Mouse (Mus musculus) CH12.LX (cell line): ENCODE data around the gene Rai14. TPM values are rescaled to one million over a fixed set of nuclear protein-coding genes. Genes with fewer than 3 reads are reported as not detected.

Experiments
- DNase-seq: peaks from one replicate; pipeline ENCODE4 v3.0.0-alpha.2; 2013; ENCODE audit errors: extremely low read depth
- H3K27ac ChIP-seq: 2 replicates; pipeline ENCODE4 v1.5.1; 2012; ENCODE audit warnings: low read depth, mild to moderate bottlenecking, control low read depth, moderate library complexity; ENCODE audit not compliant: insufficient read depth
- H3K27me3 ChIP-seq: replicated peaks from 2 replicates; pipeline ENCODE3; 2012; ENCODE audit warnings: inconsistent platforms
- H3K36me3 ChIP-seq, 2 experiments: replicated peaks in 1 of 2; 2 replicates each; pipeline versions ENCODE3 to v1.6.1; 2012; ENCODE audit warnings: inconsistent platforms in 1 of 2, low read length in 1 of 2, mild to moderate bottlenecking in 1 of 2, mixed read lengths in 1 of 2, moderate library complexity in 1 of 2; ENCODE audit not compliant: control insufficient read depth in 1 of 2, insufficient read depth in 1 of 2
- H3K4me1 ChIP-seq, 2 experiments: 2 replicates each; pipeline ENCODE4 v1.6.1; 2012; ENCODE audit warnings: inconsistent platforms in 1 of 2, moderate library complexity in 1 of 2; ENCODE audit not compliant: insufficient read depth in 2 of 2, control insufficient read depth in 1 of 2
- H3K4me2 ChIP-seq: 2 replicates; pipeline ENCODE4 v1.6.1; 2012; ENCODE audit warnings: low read depth, mild to moderate bottlenecking, control low read depth; ENCODE audit not compliant: poor library complexity, insufficient read depth, severe bottlenecking
- H3K4me3 ChIP-seq, 3 experiments: fragments of 150-350 bp in 1 of 3; sonication (generic) in 1 of 3; replicated peaks in 1 of 3; 2 replicates each; pipeline versions ENCODE3 to v1.5.1; 2011 to 2012; ENCODE audit warnings: low read depth in 2 of 3, low read length in 2 of 3, mild to moderate bottlenecking in 2 of 3, moderate library complexity in 2 of 3, control low read depth in 1 of 3, improper control_type of control experiment in 1 of 3, inconsistent platforms in 1 of 3, mixed read lengths in 1 of 3; ENCODE audit not compliant: poor library complexity in 1 of 3
- H3K79me2 ChIP-seq: replicated peaks from 2 replicates; pipeline ENCODE4 v1.6.1; 2012; ENCODE audit warnings: mild to moderate bottlenecking, moderate library complexity; ENCODE audit not compliant: control insufficient read depth, poor library complexity, insufficient read depth, severe bottlenecking; ENCODE audit errors: extremely low read depth
- H3K9ac ChIP-seq: 2 replicates; pipeline ENCODE4 v1.6.1; 2012; ENCODE audit warnings: low read depth, mild to moderate bottlenecking, control low read depth, moderate library complexity; ENCODE audit not compliant: insufficient read depth
- H3K9me3 ChIP-seq: replicated peaks from 2 replicates; pipeline ENCODE3; 2012; ENCODE audit warnings: low read length, inconsistent platforms, mixed read lengths
- BHLHE40 ChIP-seq: IDR thresholded peaks from 2 replicates; pipeline ENCODE4 v1.6.1; 2011; ENCODE audit warnings: mild to moderate bottlenecking, low read depth, low read length, improper control_type of control experiment
- CHD1 ChIP-seq: IDR thresholded peaks from 2 replicates; pipeline ENCODE4 v1.6.1; 2012; ENCODE audit warnings: low read depth, low read length, improper control_type of control experiment, inconsistent platforms
- E2F4 ChIP-seq: IDR thresholded peaks from 2 replicates; pipeline ENCODE4 v1.6.1; 2011; ENCODE audit warnings: low read depth, low read length, improper control_type of control experiment; ENCODE audit not compliant: insufficient replicate concordance
- EP300 ChIP-seq: IDR thresholded peaks from 2 replicates; pipeline ENCODE4 v1.6.1; 2011; ENCODE audit warnings: low read length, improper control_type of control experiment
- ETS1 ChIP-seq: conservative IDR thresholded peaks from 2 replicates; pipeline ENCODE4 v1.6.1; 2012; ENCODE audit warnings: low read depth, mild to moderate bottlenecking, inconsistent platforms, low read length, improper control_type of control experiment, moderate library complexity
- GABPA ChIP-seq: IDR thresholded peaks from 2 replicates; pipeline ENCODE4 v1.6.1; 2012; ENCODE audit warnings: low read depth, low read length, improper control_type of control experiment, inconsistent platforms; ENCODE audit not compliant: insufficient replicate concordance
- HCFC1 ChIP-seq: IDR thresholded peaks from 2 replicates; pipeline ENCODE4 v1.6.1; 2012; ENCODE audit warnings: low read depth, mild to moderate bottlenecking, inconsistent platforms, low read length, improper control_type of control experiment
- JUND ChIP-seq: conservative IDR thresholded peaks from 2 replicates; pipeline ENCODE4 v1.6.1; 2011; ENCODE audit warnings: low read depth, low read length, improper control_type of control experiment
- KAT2A ChIP-seq: IDR thresholded peaks from 2 replicates; pipeline ENCODE4 v1.6.1; 2012; ENCODE audit warnings: low read length, improper control_type of control experiment, inconsistent platforms; ENCODE audit not compliant: insufficient replicate concordance
- MAFK ChIP-seq: IDR thresholded peaks from 2 replicates; pipeline ENCODE4 v1.6.1; 2011; ENCODE audit warnings: low read length, improper control_type of control experiment; ENCODE audit not compliant: insufficient replicate concordance
- MAX ChIP-seq: IDR thresholded peaks from 2 replicates; pipeline ENCODE4 v1.6.1; 2011; ENCODE audit warnings: low read length, improper control_type of control experiment
- MAZ ChIP-seq: IDR thresholded peaks from 2 replicates; pipeline ENCODE4 v1.6.1; 2012; ENCODE audit warnings: low read depth, mild to moderate bottlenecking, inconsistent platforms, low read length, improper control_type of control experiment, moderate library complexity
- MEF2A ChIP-seq: IDR thresholded peaks from 2 replicates; pipeline ENCODE4 v1.6.1; 2014; ENCODE audit warnings: low read depth, mild to moderate bottlenecking, inconsistent platforms, low read length, improper control_type of control experiment, borderline replicate concordance
- MXI1 ChIP-seq: IDR thresholded peaks from 2 replicates; pipeline ENCODE4 v1.6.1; 2011; ENCODE audit warnings: mild to moderate bottlenecking, low read depth, low read length, improper control_type of control experiment
- MYC ChIP-seq: IDR thresholded peaks from 2 replicates; pipeline ENCODE4 v1.6.1; 2011; ENCODE audit warnings: low read depth, mild to moderate bottlenecking, improper control_type of control experiment, low read length
- NRF1 ChIP-seq: IDR thresholded peaks from 2 replicates; pipeline ENCODE4 v1.6.1; 2014; ENCODE audit warnings: low read depth, mild to moderate bottlenecking, inconsistent platforms, low read length, improper control_type of control experiment, moderate library complexity
- PAX5 ChIP-seq: IDR thresholded peaks from 2 replicates; pipeline ENCODE4 v1.6.1; 2012; ENCODE audit warnings: low read length, inconsistent platforms, mixed read lengths
- POLR2A ChIP-seq: IDR thresholded peaks from 2 replicates; pipeline ENCODE4 v1.6.1; 2011; ENCODE audit warnings: low read depth, mild to moderate bottlenecking, improper control_type of control experiment, low read length
- POLR2AphosphoS2 ChIP-seq: IDR thresholded peaks from 2 replicates; pipeline ENCODE4 v1.6.1; 2011; ENCODE audit warnings: low read depth, low read length, improper control_type of control experiment
- TBP ChIP-seq: conservative IDR thresholded peaks from 2 replicates; pipeline ENCODE4 v1.6.1; 2011; ENCODE audit warnings: low read depth, low read length, improper control_type of control experiment
- TCF12 ChIP-seq: IDR thresholded peaks from 2 replicates; pipeline ENCODE4 v1.6.1; 2014; ENCODE audit warnings: low read depth, mild to moderate bottlenecking, inconsistent platforms, low read length, improper control_type of control experiment
- UBTF ChIP-seq: IDR thresholded peaks from 2 replicates; pipeline ENCODE4 v1.6.1; 2012; ENCODE audit warnings: low read depth, mild to moderate bottlenecking, inconsistent platforms, low read length, improper control_type of control experiment, moderate library complexity
- ZC3H11A ChIP-seq: IDR thresholded peaks from 2 replicates; pipeline ENCODE4 v1.6.1; 2012; ENCODE audit warnings: low read depth, mild to moderate bottlenecking, inconsistent platforms, low read length, improper control_type of control experiment
- ZNF384 ChIP-seq: IDR thresholded peaks from 2 replicates; pipeline ENCODE4 v1.6.1; 2012; ENCODE audit warnings: low read depth, low read length, improper control_type of control experiment, inconsistent platforms
- dilution Hi-C: fragments of 300-500 bp; cut with MboI; formaldehyde crosslinking; loops from 2 replicates; pipeline ENCODE4 v1.14.3; 2020; ENCODE audit warnings: low sequenced_read_pairs; ENCODE audit not compliant: extremely low pct_unique_long_range_greater_than_20kb, extremely low pct_ligation_motif_present
- in situ Hi-C: fragments of 300-500 bp; cut with MboI; formaldehyde crosslinking; loops from 3 replicates; pipeline ENCODE4 v1.14.3; 2019; ENCODE audit warnings: low sequenced_read_pairs, low pct_ligation_motif_present, low pct_unique_long_range_greater_than_20kb, mixed read lengths
- polyA plus RNA-seq: library from polyadenylated mRNA; unstranded; fragments of >175 nt; gene quantifications from 2 replicates; pipeline ENCODE4 v1.2.1, GENCODE M21; 2012; ENCODE audit warnings: low read depth; ENCODE audit not compliant: insufficient read length
- total RNA-seq, 2 experiments: library from RNA; depleted of rRNA; stranded (reverse); fragments of 300-350 nt in 1 of 2; fragments of >200 nt in 1 of 2; gene quantifications; 2 replicates each; pipeline ENCODE4 v1.2.3; 2012 to 2014

Rai14 gene
- total and polyA plus RNA-seq, 3 experiments = 7.5 to 14.1 (median 9.6) TPM

DNA sequence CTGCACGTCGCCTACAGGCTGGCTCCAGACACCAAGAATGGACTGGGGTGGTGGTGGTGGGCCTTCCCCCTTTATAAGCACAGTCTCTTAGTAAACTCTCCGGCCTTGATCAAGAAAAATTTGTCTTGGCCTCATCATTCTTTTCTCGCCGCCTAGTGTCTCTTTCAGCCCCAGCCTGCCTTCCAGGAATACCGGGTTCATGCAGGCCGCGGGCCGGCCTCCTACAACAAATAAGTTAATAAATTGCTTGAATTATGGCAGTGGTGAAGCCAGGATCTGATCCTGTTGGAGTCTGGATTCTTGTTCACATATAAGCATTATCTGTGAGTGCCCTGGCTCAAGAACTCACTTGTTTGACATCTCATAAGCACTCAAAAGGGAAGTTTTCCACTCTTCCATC, 117.6 kb downstream of the Rai14 start:
- dilution Hi-C loops = no loop called here
- H3K4me1 ChIP-seq = peaks cover 19 to 43% of the 10 kb centered on the region in 2 experiments
- no peak overlapping the region for H3K27ac ChIP-seq
- TF ChIP-seq MEF2A (no peak), CHD1 (no peak), ZNF384 (no peak), MAFK (no peak), MYC (no peak), BHLHE40 (no peak), JUND (no peak), KAT2A (no peak), UBTF (no peak), MAX (no peak), TBP (no peak), HCFC1 (no peak), EP300 (no peak), POLR2AphosphoS2 (no peak), TCF12 (no peak), PAX5 (no peak), NRF1 (no peak), ETS1 (no peak), POLR2A (no peak), MXI1 (no peak)
- TF ChIP-seq, all 38 proteins: peak for 0
- no peak overlapping the region for H3K4me2 ChIP-seq
- no peak overlapping the region for H3K9ac ChIP-seq
- no peaks in the 10 kb centered on the region for H3K27me3 ChIP-seq
- no peak for DNase-seq
- in situ Hi-C loops = no loop called here
- H3K79me2 ChIP-seq = no peaks in the 10 kb centered on the region
- no peak overlapping the region for H3K4me3 ChIP-seq
- no peaks in the 10 kb centered on the region for H3K9me3 ChIP-seq
- H3K36me3 ChIP-seq = peaks cover 0 to 20% of the 10 kb centered on the region in 2 experiments

DNA sequence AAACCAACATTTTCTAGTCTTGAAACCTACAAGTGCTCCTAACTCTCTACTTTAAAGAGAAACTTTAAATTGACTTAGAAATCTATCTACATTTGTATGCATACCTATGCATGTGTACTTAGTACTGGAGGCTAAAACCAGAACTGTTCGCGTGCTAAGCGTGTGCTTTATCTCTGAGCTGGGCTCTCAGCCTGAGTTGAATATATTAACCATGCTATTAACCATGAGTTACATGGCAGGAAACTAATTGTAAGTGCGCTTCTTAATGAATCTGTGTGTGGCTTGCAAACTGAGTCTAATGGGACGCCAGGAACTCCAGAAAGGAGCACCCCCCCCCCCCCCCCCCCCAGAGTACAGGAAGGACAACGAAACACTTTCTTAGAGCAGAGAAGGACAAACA, 119.0 kb downstream of the Rai14 start:
- in situ Hi-C loops = no loop called here
- H3K27me3 ChIP-seq = no peaks in the 10 kb centered on the region
- dilution Hi-C loops = no loop called here

More for the DNA sequence above, 119.0 kb downstream of the Rai14 start:
- H3K4me3 ChIP-seq = no peak overlapping the region
- H3K36me3 ChIP-seq = peaks cover 0 to 25% of the 10 kb centered on the region in 2 experiments
- H3K79me2 ChIP-seq = no peaks in the 10 kb centered on the region
- peaks cover 14 to 34% of the 10 kb centered on the region in 2 experiments for H3K4me1 ChIP-seq
- no peak for DNase-seq
- no peaks in the 10 kb centered on the region for H3K9me3 ChIP-seq
- H3K9ac ChIP-seq = no peak overlapping the region
- TF ChIP-seq GABPA (no peak), E2F4 (no peak), PAX5 (no peak), ZC3H11A (no peak), MAZ (no peak)
- no peak overlapping the region for H3K27ac ChIP-seq
- H3K4me2 ChIP-seq = no peak overlapping the region
